Mouse (Mus musculus): ENCODE measurements around the gene Tnfrsf12a. TPM values are rescaled to one million over a fixed set of nuclear protein-coding genes. Genes with fewer than 3 reads are reported as not detected.

Tnfrsf12a gene
- total RNA-seq, 2 experiments from 2014 or later: 19.6 to 99.5 TPM

GRCm38 (mm10) chr17:23653324-23653723 is 23.9 kb downstream of the Tnfrsf12a start:
- DNase-seq (ENCODE audit: low spot score): no peak

DNA sequence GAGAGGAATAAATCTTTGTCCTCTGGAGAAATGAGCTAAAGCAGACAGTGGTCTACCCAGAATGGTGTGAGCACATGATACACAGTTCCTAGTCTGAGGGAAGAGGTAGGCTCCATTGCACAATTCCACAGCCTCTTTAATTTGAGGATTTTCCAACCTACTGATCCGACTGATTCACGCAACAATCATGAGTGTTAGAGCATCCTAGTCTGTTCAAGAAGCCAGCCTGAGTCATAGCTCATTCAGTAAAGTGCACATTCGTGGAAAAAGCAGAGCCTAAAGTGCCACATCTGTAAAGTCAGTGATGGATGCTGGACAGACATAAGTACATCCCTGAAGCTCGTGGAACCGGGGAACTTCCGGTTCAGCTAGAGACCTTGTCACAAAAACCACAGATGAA is 25.9 kb downstream of the Tnfrsf12a start:
- DNase-seq (ENCODE audit: low spot score): no peak

DNA sequence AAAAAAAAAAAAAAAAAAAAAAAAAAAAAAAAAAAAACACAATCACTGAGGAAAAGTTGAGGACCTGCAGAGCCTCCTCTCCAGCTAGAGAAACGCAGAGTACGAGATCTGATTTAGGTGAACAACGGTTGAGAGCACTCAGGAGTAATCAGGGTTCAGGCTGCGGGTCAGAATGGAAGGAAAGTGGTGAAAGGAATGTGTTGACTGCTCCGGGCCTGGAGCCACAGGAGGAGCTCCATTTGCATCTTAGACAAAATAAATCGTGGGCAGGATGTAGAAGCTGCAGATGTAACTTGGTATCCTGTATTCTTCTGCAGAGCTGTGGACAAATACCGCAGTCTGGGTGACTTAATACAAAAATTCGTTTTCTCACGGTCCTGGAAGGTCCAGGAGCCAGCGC is 31.4 kb downstream of the Tnfrsf12a start:
- no peak for DNase-seq (ENCODE audit: low spot score)

DNA sequence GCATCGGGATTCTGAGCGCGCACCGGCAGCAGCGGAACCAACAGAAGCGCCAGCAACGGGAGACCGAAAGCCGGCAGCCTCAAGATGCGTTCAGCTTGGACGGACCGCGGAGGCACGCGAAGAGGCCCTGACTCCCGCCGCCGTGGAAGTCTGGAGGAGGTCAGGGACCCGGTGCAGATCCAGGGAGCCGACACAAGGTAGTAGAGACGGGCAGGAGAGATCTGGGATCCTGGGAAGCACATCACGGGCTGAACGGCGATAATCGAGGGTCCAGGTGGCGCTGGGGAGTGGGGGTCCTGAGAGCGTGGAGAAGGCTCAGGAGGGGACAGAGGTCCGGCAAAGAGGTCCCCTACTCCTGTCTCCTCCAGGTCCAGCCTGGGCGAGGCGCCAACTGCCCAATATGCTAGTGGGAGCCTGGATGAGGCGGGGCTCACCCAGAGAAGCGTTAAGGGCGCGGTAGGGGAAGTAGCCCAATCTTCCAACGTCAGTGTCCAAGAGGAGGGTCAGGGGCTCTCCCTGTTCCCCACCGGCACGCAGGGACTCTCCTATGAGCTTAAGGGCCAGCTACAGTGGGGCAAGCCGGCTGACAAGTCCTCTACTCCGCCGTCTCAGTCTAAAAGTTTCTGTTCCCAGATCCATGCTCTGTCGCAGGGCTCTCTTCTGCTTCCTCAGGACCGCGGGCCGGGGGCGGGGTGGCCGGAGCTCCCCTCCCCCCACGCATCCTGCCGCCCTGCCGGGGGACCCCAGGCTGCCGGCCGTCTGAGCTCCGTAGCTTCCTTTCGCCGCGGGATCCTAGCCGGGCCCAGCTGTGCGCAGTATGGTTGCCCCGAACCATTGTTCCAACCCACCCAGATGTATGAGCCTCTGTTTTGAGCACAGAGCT is 32.4 kb downstream of the Tnfrsf12a start, which contains the start of gene Mmp25:
Gene Mmp25, minus strand, starts transcription at position 665 of the 883 bp plus-strand sequence.
- no peak for DNase-seq (ENCODE audit: low spot score)

- DNase-seq (ENCODE audit: low spot score): no peak
Observed at GRCm38 (mm10) chr17:23631241-23631640, 46.0 kb downstream of the Tnfrsf12a start.

DNA sequence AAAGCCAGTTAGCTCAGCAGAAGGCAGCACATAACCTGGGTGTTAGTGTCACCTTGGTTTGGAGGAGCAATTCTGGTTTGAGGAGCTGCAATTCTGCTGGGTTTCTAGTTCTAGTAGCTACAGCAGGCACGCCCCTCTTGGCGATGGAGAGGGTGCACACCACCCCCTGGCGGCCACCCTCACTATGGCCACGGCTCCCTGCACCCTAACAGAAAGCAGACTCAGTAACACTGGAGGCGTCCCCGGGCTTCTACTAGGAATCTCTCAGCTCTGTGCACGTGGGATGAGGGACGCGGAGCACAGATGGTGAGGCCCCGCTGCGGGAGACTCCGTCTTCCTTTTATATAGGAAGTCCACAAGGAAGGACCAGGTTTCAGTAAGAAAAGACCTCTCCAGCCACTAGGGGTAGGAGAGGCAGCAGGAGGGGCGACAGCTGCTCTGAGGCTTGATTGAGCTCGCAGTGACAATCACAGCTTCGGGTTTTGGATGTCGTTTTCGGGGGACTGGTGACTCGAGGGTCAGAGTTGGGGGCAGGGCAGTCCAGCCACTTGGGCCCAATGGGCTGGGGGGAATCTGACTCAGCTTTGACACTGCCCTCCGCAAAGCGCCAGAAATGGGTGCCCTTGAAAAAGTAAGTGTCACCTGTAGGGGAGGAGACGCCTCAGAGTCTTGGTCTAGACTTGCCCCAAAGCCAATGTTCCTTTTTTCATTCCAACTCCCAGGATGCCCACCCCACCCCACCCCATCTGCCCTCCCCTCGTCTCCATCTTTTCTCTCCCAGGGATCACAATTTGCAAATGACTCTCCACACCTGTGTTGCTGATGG is 46.9 kb downstream of the Tnfrsf12a start:
- peak; percentile 65 for DNase-seq (ENCODE audit: low spot score)

- DNase-seq (ENCODE audit: low spot score): no peak
Observed at GRCm38 (mm10) chr17:23627813-23628212, 49.5 kb downstream of the Tnfrsf12a start.

Other genes with a start within 250 kb of the Tnfrsf12a start
- gene Vmn2r117, start 197.8 kb downstream of the Tnfrsf12a start, total RNA-seq (2021): not detected
- gene Zfp213, start 113.2 kb downstream of the Tnfrsf12a start, total RNA-seq (2021): 1 to 10 TPM; 2.1 to 2.8 TPM
- 1 to 10 TPM; 2.5 to 2.9 TPM for gene Zfp13, start 78.0 kb downstream of the Tnfrsf12a start, total RNA-seq (2021)
- gene Zscan10, start 76.6 kb downstream of the Tnfrsf12a start, total RNA-seq (2021): not detected
- gene Mmp25, start 32.2 kb downstream of the Tnfrsf12a start, total RNA-seq (2021): under 1 TPM in 1 of 2 experiments, not detected in 1; 0.07 TPM
- gene Bicdl2, start 17.0 kb downstream of the Tnfrsf12a start, total RNA-seq (2021): not detected
- gene Hcfc1r1, start 3.9 kb downstream of the Tnfrsf12a start, total RNA-seq (2021): 100 to 1,000 TPM; 135 to 138 TPM
- 1 to 10 TPM; 6.9 to 9.9 TPM for gene Thoc6, start 3.6 kb downstream of the Tnfrsf12a start, total RNA-seq (2021)
- not detected for gene Cldn6, start 1.8 kb upstream of the Tnfrsf12a start, total RNA-seq (2021)
- under 1 TPM in 1 of 2 experiments, not detected in 1; 0.21 TPM for gene Cldn9, start 6.6 kb upstream of the Tnfrsf12a start, total RNA-seq (2021)
- gene 1520401A03Rik, start 45.3 kb upstream of the Tnfrsf12a start, total RNA-seq (2021): not detected
- gene Pkmyt1, start 48.9 kb upstream of the Tnfrsf12a start, total RNA-seq (2021): under 1 TPM; 0.32 to 0.57 TPM
- gene Paqr4, start 63.4 kb upstream of the Tnfrsf12a start, total RNA-seq (2021): 1 to 10 TPM; 2.3 to 2.8 TPM
- gene Kremen2, start 68.4 kb upstream of the Tnfrsf12a start, total RNA-seq (2021): not detected
- 10 to 100 TPM; 50.0 to 59.2 TPM for gene Flywch1, start 94.1 kb upstream of the Tnfrsf12a start, total RNA-seq (2021)
- gene Flywch2, start 108.6 kb upstream of the Tnfrsf12a start, total RNA-seq (2021): not detected
- 100 to 1,000 TPM; 145 to 160 TPM for gene Srrm2, start 113.1 kb upstream of the Tnfrsf12a start, total RNA-seq (2021)
- gene Elob, start 151.7 kb upstream of the Tnfrsf12a start, total RNA-seq (2021): 100 to 1,000 TPM; 394 to 418 TPM
- not detected for gene Prss33, start 158.6 kb upstream of the Tnfrsf12a start, total RNA-seq (2021)
- gene Prss32, start 166.4 kb upstream of the Tnfrsf12a start, total RNA-seq (2021): not detected
- not detected for gene Prss41, start 166.7 kb upstream of the Tnfrsf12a start, total RNA-seq (2021)
- gene Prss21, start 190.6 kb upstream of the Tnfrsf12a start, total RNA-seq (2021): not detected
- not detected for gene Dcpp1, start 203.4 kb upstream of the Tnfrsf12a start, total RNA-seq (2021)
- gene Dcpp2, start 203.4 kb upstream of the Tnfrsf12a start, total RNA-seq (2021): not detected
- gene Dcpp3, start 240.0 kb upstream of the Tnfrsf12a start, total RNA-seq (2021): not detected

Data from gastrocnemius, adult 18-20 months (tissue).